Mouse (Mus musculus): ENCODE results near the gene Slc6a19. TPM values are rescaled to one million over a fixed set of nuclear protein-coding genes. Genes with fewer than 3 reads are reported as not detected.
"Not testable (repeated sequence)": the region's sequence is repeated elsewhere in the genome, so short reads cannot be mapped to it uniquely, and the experiment has no call there.

The Slc6a19 gene
- polyA plus RNA-seq, 2 experiments = 1.0 to 1.2 TPM

DNA sequence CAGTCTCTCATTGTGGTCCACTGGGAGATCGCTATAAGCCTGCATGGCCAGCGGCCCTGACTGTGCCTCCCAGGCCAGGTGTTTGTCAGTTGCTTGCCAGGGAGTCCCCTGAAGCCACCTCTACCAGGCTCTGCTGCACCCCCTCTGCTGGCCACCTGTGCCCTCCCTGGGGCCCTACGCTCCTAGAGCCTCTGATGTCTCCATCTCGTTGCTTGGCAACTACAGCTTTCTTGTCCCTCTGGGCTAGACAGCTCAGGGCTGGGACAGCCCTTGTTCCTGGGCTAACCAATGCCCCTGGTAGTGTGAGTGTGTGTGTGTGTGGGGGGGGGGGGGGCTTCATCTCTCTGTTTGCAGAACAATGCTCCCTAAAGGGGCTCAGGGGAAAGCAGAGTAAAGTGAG is 38.3 kb upstream of the Slc6a19 start:
- no peak for TF ChIP-seq CTCF (IDR thresholded peaks at IDR 0.05; ENCODE audit: low read depth)
- no peak for TF ChIP-seq EP300 (IDR thresholded peaks at IDR 0.05; ENCODE audit: low read depth)
- H3K27ac ChIP-seq = no peak overlapping the region
- ATAC-seq (ENCODE audit: insufficient read depth) = no peak
- H3K9me3 ChIP-seq (ENCODE audit: control insufficient read depth, low read length) = no peaks in the 10 kb centered on the region
- no peaks in the 10 kb centered on the region for H3K36me3 ChIP-seq (replicated peaks; ENCODE audit: control insufficient read depth, insufficient read depth, low read depth)
- no peak overlapping the region for H3K4me2 ChIP-seq (ENCODE audit: low read depth)
- H3K4me3 ChIP-seq (ENCODE audit: insufficient read depth in 1 of 2, low read depth in 2 of 2, low read length in 2 of 2) = no peak overlapping the region
- no peaks in the 10 kb centered on the region for H3K27me3 ChIP-seq (ENCODE audit: control insufficient read depth, insufficient read depth, low read length)
- WGBS (ENCODE audit: insufficient replicate concordance) = 54% methylated on average over 4 of the region's 4 CpGs
- no peaks in the 10 kb centered on the region for H3K4me1 ChIP-seq (replicated peaks; ENCODE audit: control insufficient read depth in 2 of 2, insufficient read depth in 2 of 2, low read length in 1 of 2)
- no peak overlapping the region for H3K9ac ChIP-seq (replicated peaks)
- no peak for DNase-seq (ENCODE audit: low read depth in 3 of 3, low spot score in 3 of 3)

DNA sequence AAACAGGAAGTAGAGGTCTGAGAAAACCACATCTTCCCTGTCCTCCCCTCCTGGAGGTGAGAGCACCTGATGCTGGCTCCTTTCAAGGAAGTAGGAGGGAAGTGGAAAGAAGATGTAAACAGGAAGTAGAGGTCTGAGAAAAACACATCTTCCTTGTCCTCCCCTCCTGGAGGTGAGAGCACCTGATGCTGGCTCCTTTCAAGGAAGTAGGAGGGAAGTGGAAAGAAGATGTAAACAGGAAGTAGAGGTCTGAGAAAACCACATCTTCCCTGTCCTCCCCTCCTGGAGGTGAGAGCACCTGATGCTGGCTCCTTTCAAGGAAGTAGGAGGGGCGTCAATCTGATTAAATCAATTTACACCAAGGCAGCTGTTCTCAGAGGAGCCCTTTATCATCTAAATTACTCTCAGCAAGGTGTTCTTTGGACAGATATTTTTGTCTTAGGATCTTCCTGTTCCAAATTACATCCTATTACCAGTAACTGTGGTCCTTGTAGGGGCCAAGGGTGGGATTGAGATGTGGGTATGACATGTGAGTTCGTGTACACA is 35.8 kb upstream of the Slc6a19 start:
- not testable (repeated sequence) for ATAC-seq (ENCODE audit: insufficient read depth); H3K9me3 ChIP-seq (ENCODE audit: control insufficient read depth, low read length); H3K36me3 ChIP-seq (replicated peaks; ENCODE audit: control insufficient read depth, insufficient read depth, low read depth); H3K27ac ChIP-seq; H3K4me3 ChIP-seq (ENCODE audit: insufficient read depth in 1 of 2, low read depth in 2 of 2, low read length in 2 of 2); H3K27me3 ChIP-seq (ENCODE audit: control insufficient read depth, insufficient read depth, low read length); H3K4me2 ChIP-seq (ENCODE audit: low read depth); DNase-seq (ENCODE audit: low read depth in 3 of 3, low spot score in 3 of 3); H3K9ac ChIP-seq (replicated peaks); H3K4me1 ChIP-seq (replicated peaks; ENCODE audit: control insufficient read depth in 2 of 2, insufficient read depth in 2 of 2, low read length in 1 of 2)
- WGBS (ENCODE audit: insufficient replicate concordance) = 26% methylated on average over 2 of the region's 2 CpGs

DNA sequence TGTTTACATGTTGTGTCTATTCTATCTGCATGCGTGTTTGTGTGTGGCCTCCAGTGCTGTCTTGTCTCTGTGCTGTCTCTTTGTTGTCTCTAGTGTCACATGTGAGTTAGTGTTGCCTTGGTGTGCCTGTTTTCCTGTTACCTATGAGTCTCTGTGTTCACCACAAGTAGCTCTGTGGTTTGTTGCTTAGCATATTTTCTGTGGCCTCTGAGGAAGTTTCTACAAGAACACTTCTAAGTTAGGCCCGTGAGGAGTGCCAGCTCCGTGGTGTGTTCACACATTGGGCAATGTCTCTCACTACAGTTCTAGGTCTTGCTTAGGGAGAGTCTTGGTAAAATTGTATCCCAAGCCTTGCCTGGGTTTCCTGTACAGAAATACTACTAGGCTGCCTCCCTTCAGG is 32.3 kb upstream of the Slc6a19 start:
- Histone ChIP-seq H3K9me3 (ENCODE audit: control insufficient read depth, low read length) (no peaks in the 10 kb centered on the region), H3K4me1 (replicated peaks; ENCODE audit: control insufficient read depth in 2 of 2, insufficient read depth in 2 of 2, low read length in 1 of 2) (no peaks in the 10 kb centered on the region), H3K36me3 (replicated peaks; ENCODE audit: control insufficient read depth, insufficient read depth, low read depth) (no peaks in the 10 kb centered on the region), H3K9ac (replicated peaks) (no peak overlapping the region), H3K4me2 (ENCODE audit: low read depth) (no peak overlapping the region), H3K27me3 (ENCODE audit: control insufficient read depth, insufficient read depth, low read length) (peaks cover 15% of the 10 kb centered on the region), H3K27ac (no peak overlapping the region), H3K4me3 (ENCODE audit: insufficient read depth in 1 of 2, low read depth in 2 of 2, low read length in 2 of 2) (no peak overlapping the region)
- no peak for ATAC-seq (ENCODE audit: insufficient read depth)
- WGBS (ENCODE audit: insufficient replicate concordance) = 32% methylated on average over 3 of the region's 3 CpGs
- no peak for TF ChIP-seq EP300 (IDR thresholded peaks at IDR 0.05; ENCODE audit: low read depth)
- DNase-seq (ENCODE audit: low read depth in 3 of 3, low spot score in 3 of 3) = no peak

DNA sequence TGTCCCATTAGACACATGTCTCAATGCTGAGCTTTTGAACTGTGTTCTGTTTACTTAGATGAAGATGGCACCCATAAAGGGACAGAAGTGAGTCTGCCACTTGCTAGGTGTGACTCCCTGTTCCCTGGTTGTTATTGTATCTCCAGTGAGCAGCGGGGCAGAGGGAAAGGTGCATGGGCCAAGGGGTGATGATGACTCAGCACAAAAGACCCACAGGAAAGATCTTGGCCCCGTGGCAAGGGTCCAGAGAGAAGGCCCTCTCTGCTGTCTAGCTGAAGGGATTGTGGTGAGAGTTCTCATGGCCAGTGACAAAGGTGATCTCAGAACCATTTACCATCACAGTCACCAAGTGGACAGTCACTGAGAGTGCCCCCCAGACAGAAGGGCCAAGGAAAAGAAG is 31.3 kb upstream of the Slc6a19 start:
- H3K27me3 ChIP-seq (ENCODE audit: control insufficient read depth, insufficient read depth, low read length) = peaks cover 15% of the 10 kb centered on the region
- no peak overlapping the region for H3K4me2 ChIP-seq (ENCODE audit: low read depth)
- H3K9me3 ChIP-seq (ENCODE audit: control insufficient read depth, low read length) = no peaks in the 10 kb centered on the region
- H3K36me3 ChIP-seq (replicated peaks; ENCODE audit: control insufficient read depth, insufficient read depth, low read depth) = no peaks in the 10 kb centered on the region
- H3K27ac ChIP-seq = no peak overlapping the region
- no peak for DNase-seq (ENCODE audit: low read depth in 3 of 3, low spot score in 3 of 3)
- no peak for ATAC-seq (ENCODE audit: insufficient read depth)
- WGBS (ENCODE audit: insufficient replicate concordance) = 31% methylated on average over 2 of the region's 2 CpGs
- H3K4me1 ChIP-seq (replicated peaks; ENCODE audit: control insufficient read depth in 2 of 2, insufficient read depth in 2 of 2, low read length in 1 of 2) = no peaks in the 10 kb centered on the region
- TF ChIP-seq EP300 (IDR thresholded peaks at IDR 0.05; ENCODE audit: low read depth) (no peak), CTCF (IDR thresholded peaks at IDR 0.05; ENCODE audit: low read depth) (no peak)
- no peak overlapping the region for H3K9ac ChIP-seq (replicated peaks)
- no peak overlapping the region for H3K4me3 ChIP-seq (ENCODE audit: insufficient read depth in 1 of 2, low read depth in 2 of 2, low read length in 2 of 2)

DNA sequence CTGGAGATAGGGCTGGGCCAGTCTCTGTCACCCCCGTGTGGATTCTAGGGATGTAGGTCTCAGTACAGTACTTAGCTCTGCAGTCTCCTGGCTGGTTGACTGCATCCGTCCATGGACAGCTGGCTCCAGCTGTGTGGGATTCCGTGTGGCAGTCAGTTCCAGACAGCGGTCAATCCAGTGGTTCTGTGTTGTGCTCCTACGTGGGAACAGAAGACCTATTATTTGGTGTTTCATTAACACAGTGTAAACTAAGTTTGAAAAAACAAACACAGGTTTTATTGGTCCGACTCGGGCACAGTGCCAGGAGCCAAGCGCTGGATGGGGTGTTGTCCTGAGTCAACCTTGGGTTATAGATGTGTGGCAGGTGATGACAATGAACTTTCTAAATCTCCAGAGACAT is 30.6 kb upstream of the Slc6a19 start:
- Histone ChIP-seq H3K27me3 (ENCODE audit: control insufficient read depth, insufficient read depth, low read length) (peaks cover 15% of the 10 kb centered on the region), H3K36me3 (replicated peaks; ENCODE audit: control insufficient read depth, insufficient read depth, low read depth) (no peaks in the 10 kb centered on the region), H3K9ac (replicated peaks) (no peak overlapping the region), H3K4me1 (replicated peaks; ENCODE audit: control insufficient read depth in 2 of 2, insufficient read depth in 2 of 2, low read length in 1 of 2) (no peaks in the 10 kb centered on the region), H3K4me3 (ENCODE audit: insufficient read depth in 1 of 2, low read depth in 2 of 2, low read length in 2 of 2) (no peak overlapping the region), H3K9me3 (ENCODE audit: control insufficient read depth, low read length) (no peaks in the 10 kb centered on the region), H3K27ac (no peak overlapping the region), H3K4me2 (ENCODE audit: low read depth) (no peak overlapping the region)
- DNase-seq (ENCODE audit: low read depth in 3 of 3, low spot score in 3 of 3) (no peak), ATAC-seq (ENCODE audit: insufficient read depth) (no peak)
- TF ChIP-seq CTCF (IDR thresholded peaks at IDR 0.05; ENCODE audit: low read depth) (no peak), EP300 (IDR thresholded peaks at IDR 0.05; ENCODE audit: low read depth) (no peak)
- WGBS (ENCODE audit: insufficient replicate concordance) = 57% methylated on average over 8 of the region's 8 CpGs

Measured in liver, embryonic 14.5 days (tissue).